Mouse (Mus musculus) cerebellum, adult 2 months (tissue): ENCODE measurements around the gene Tenm3.

Experiments used
- CTCF ChIP-seq: fragments of 200-500 bp; IDR thresholded peaks from 2 replicates; pipeline ENCODE4 v1.5.1; 2011; ENCODE audit warnings: low read depth, mild to moderate bottlenecking, control low read depth, low read length, moderate library complexity, borderline replicate concordance; ENCODE audit not compliant: insufficient read depth
- POLR2A ChIP-seq: fragments of 200-500 bp; IDR thresholded peaks from 2 replicates; pipeline ENCODE4 v1.6.1; 2011; ENCODE audit warnings: low read length, control low read depth, borderline replicate concordance; ENCODE audit not compliant: insufficient read depth

DNA sequence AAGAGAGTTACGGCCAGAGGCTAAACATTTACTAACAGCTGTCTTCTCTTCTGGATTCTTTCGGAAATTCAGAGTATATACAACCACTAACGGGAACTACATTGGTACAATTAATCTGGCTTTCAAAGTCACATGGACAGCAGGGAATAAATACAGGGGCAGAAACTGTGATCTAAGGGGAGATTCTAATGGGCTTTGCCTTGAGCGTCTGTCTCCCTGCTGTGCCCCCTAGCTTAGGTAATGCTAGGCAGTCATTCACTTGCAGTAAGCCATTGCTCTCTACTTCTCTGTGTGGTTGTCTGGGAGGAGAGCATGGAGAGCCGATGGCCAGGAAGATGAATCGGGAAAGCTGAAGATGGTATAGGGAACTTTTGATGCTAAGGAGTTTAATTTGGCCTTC lies 264.0 kb downstream of the Tenm3 start:
- no peak for TF ChIP-seq CTCF
- TF ChIP-seq POLR2A: no peak
